Mouse (Mus musculus): ENCODE measurements around the gene Srd5a1.

DNA sequence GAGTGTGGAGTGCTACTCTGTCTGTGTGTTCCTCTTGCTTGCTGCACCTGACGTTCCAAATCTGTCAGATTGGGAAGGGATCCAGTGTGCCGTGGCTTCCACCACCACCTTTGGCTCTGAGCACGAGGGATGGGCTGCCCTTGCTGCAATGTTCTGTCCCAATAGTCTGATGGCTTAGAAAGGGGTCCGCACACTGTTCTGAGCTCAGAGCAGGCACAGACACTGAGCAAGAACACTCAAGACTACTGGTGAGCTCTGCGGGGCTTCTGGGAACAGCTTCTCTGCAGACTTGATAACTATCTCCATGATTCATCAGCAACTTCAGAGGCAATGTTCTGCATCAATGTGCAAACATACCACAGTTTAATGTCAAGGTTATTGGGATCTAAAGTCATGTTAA is 9.9 kb downstream of the Srd5a1 start:
- no peak for TF ChIP-seq POLR2A (IDR thresholded peaks at IDR 0.05; ENCODE audit: control insufficient read depth in 1 of 2, insufficient read depth in 1 of 2, low read depth in 1 of 2, low read length in 2 of 2, poor library complexity in 1 of 2)
- TF ChIP-seq CTCF (IDR thresholded peaks at IDR 0.05 in 2 of 3, conservative IDR thresholded peaks at IDR 0.05 in 1 of 3; ENCODE audit: control insufficient read depth in 1 of 3, insufficient read depth in 1 of 3, low read depth in 2 of 3, low read length in 3 of 3, poor library complexity in 1 of 3, severe bottlenecking in 1 of 3) = no peak
- no peak for TF ChIP-seq ZMIZ1 (IDR thresholded peaks at IDR 0.05; ENCODE audit: low read depth, low read length)
